Mouse (Mus musculus): ENCODE data around the gene Specc1. TPM values are rescaled to one million over a fixed set of nuclear protein-coding genes. Genes with fewer than 3 reads are reported as not detected.

The Specc1 gene
- total and polyA plus RNA-seq, 3 experiments: 7.3 to 18.6 (median 15.5) TPM

- no peak for DNase-seq (ENCODE audit: extremely low read depth)
- Histone ChIP-seq H3K9me3 (replicated peaks; ENCODE audit: low read length) (no peaks in the 10 kb centered on the region), H3K4me1 (ENCODE audit: control insufficient read depth in 1 of 2, insufficient read depth in 2 of 2) (no peaks in the 10 kb centered on the region), H3K4me2 (ENCODE audit: insufficient read depth, low read depth, poor library complexity, severe bottlenecking) (no peak overlapping the region), H3K27ac (ENCODE audit: insufficient read depth, low read depth) (no peak overlapping the region), H3K79me2 (replicated peaks; ENCODE audit: control insufficient read depth, extremely low read depth, insufficient read depth, poor library complexity, severe bottlenecking) (peaks cover 16% of the 10 kb centered on the region), H3K4me3 (replicated peaks in 1 of 3; ENCODE audit: low read depth in 2 of 3, low read length in 2 of 3, poor library complexity in 1 of 3) (no peak overlapping the region), H3K36me3 (replicated peaks in 1 of 2; ENCODE audit: control insufficient read depth in 1 of 2, insufficient read depth in 1 of 2, low read length in 1 of 2) (peaks cover 49 to 90% of the 10 kb centered on the region in 2 experiments), H3K27me3 (replicated peaks) (no peaks in the 10 kb centered on the region), H3K9ac (ENCODE audit: insufficient read depth, low read depth) (no peak overlapping the region)
- dilution Hi-C loops (cut with MboI; ENCODE audit: extremely low pct_ligation_motif_present, extremely low pct_unique_long_range_greater_than_20kb, low sequenced_read_pairs): no loop called here
- no peak for TF ChIP-seq ETS1 (conservative IDR thresholded peaks at IDR 0.05; ENCODE audit: low read depth, low read length)
- TF ChIP-seq POLR2A (IDR thresholded peaks at IDR 0.05; ENCODE audit: low read depth, low read length): no peak
- no peak for TF ChIP-seq MYC (IDR thresholded peaks at IDR 0.05; ENCODE audit: low read depth, low read length)
- no peak for TF ChIP-seq CHD2 (IDR thresholded peaks at IDR 0.05; ENCODE audit: low read length)
- TF ChIP-seq GABPA (IDR thresholded peaks at IDR 0.05; ENCODE audit: insufficient replicate concordance, low read depth, low read length): no peak
- no peak for TF ChIP-seq USF2 (conservative IDR thresholded peaks at IDR 0.05; ENCODE audit: low read depth, low read length)
- in situ Hi-C loops (cut with MboI; ENCODE audit: low pct_ligation_motif_present, low pct_unique_long_range_greater_than_20kb, low sequenced_read_pairs): no loop called here
These were observed 48.2 kb upstream of the Specc1 start for GRCm38 (mm10) chr11:61908315-61908714.

- no peaks in the 10 kb centered on the region for H3K27me3 ChIP-seq (replicated peaks)
- H3K4me3 ChIP-seq (replicated peaks in 1 of 3; ENCODE audit: low read depth in 2 of 3, low read length in 2 of 3, poor library complexity in 1 of 3): no peak overlapping the region
- no peak overlapping the region for H3K4me2 ChIP-seq (ENCODE audit: insufficient read depth, low read depth, poor library complexity, severe bottlenecking)
- peaks cover 29% of the 10 kb centered on the region for H3K79me2 ChIP-seq (replicated peaks; ENCODE audit: control insufficient read depth, extremely low read depth, insufficient read depth, poor library complexity, severe bottlenecking)
- in situ Hi-C loops (cut with MboI; ENCODE audit: low pct_ligation_motif_present, low pct_unique_long_range_greater_than_20kb, low sequenced_read_pairs) (no loop called here), dilution Hi-C loops (cut with MboI; ENCODE audit: extremely low pct_ligation_motif_present, extremely low pct_unique_long_range_greater_than_20kb, low sequenced_read_pairs) (no loop called here)
- peaks cover 30 to 69% of the 10 kb centered on the region in 2 experiments for H3K36me3 ChIP-seq (replicated peaks in 1 of 2; ENCODE audit: control insufficient read depth in 1 of 2, insufficient read depth in 1 of 2, low read length in 1 of 2)
- DNase-seq (ENCODE audit: extremely low read depth): no peak
- H3K4me1 ChIP-seq (ENCODE audit: control insufficient read depth in 1 of 2, insufficient read depth in 2 of 2): peaks cover 2 to 20% of the 10 kb centered on the region in 2 experiments; a peak in 3 of 4 replicates
- no peak overlapping the region for H3K9ac ChIP-seq (ENCODE audit: insufficient read depth, low read depth)
- H3K9me3 ChIP-seq (replicated peaks; ENCODE audit: low read length): no peaks in the 10 kb centered on the region
- TF ChIP-seq UBTF (IDR thresholded peaks at IDR 0.05; ENCODE audit: low read depth, low read length): no peak
- no peak for TF ChIP-seq USF2 (conservative IDR thresholded peaks at IDR 0.05; ENCODE audit: low read depth, low read length)
- no peak for TF ChIP-seq POLR2AphosphoS2 (IDR thresholded peaks at IDR 0.05; ENCODE audit: low read depth, low read length)
- TF ChIP-seq POLR2A (IDR thresholded peaks at IDR 0.05; ENCODE audit: low read depth, low read length): no peak
- no peak for TF ChIP-seq MAZ (IDR thresholded peaks at IDR 0.05; ENCODE audit: low read depth, low read length)
- TF ChIP-seq PAX5 (IDR thresholded peaks at IDR 0.05; ENCODE audit: low read length): no peak
- TF ChIP-seq TBP (conservative IDR thresholded peaks at IDR 0.05; ENCODE audit: low read depth, low read length): no peak
- TF ChIP-seq RCOR1 (conservative IDR thresholded peaks at IDR 0.05; ENCODE audit: low read depth, low read length): no peak
- TF ChIP-seq MEF2A (IDR thresholded peaks at IDR 0.05; ENCODE audit: borderline replicate concordance, low read depth, low read length): no peak
- no peak for TF ChIP-seq BHLHE40 (IDR thresholded peaks at IDR 0.05; ENCODE audit: low read depth, low read length)
- H3K27ac ChIP-seq (ENCODE audit: insufficient read depth, low read depth): no peak overlapping the region
These were observed 36.9 kb upstream of the Specc1 start for GRCm38 (mm10) chr11:61919702-61920101.

GRCm38 (mm10) chr11:61923309-61923708 lies 33.3 kb upstream of the Specc1 start:
- Histone ChIP-seq H3K79me2 (replicated peaks; ENCODE audit: control insufficient read depth, extremely low read depth, insufficient read depth, poor library complexity, severe bottlenecking) (peaks cover 50% of the 10 kb centered on the region), H3K36me3 (replicated peaks in 1 of 2; ENCODE audit: control insufficient read depth in 1 of 2, insufficient read depth in 1 of 2, low read length in 1 of 2) (peaks cover 16 to 63% of the 10 kb centered on the region in 2 experiments), H3K27ac (ENCODE audit: insufficient read depth, low read depth) (no peak overlapping the region), H3K4me1 (ENCODE audit: control insufficient read depth in 1 of 2, insufficient read depth in 2 of 2) (peaks cover 5 to 43% of the 10 kb centered on the region in 2 experiments; a peak in 3 of 4 replicates), H3K9me3 (replicated peaks; ENCODE audit: low read length) (peaks cover 4% of the 10 kb centered on the region), H3K4me3 (replicated peaks in 1 of 3; ENCODE audit: low read depth in 2 of 3, low read length in 2 of 3, poor library complexity in 1 of 3) (no peak overlapping the region), H3K9ac (ENCODE audit: insufficient read depth, low read depth) (no peak overlapping the region), H3K4me2 (ENCODE audit: insufficient read depth, low read depth, poor library complexity, severe bottlenecking) (no peak overlapping the region), H3K27me3 (replicated peaks) (no peaks in the 10 kb centered on the region)
- dilution Hi-C loops (cut with MboI; ENCODE audit: extremely low pct_ligation_motif_present, extremely low pct_unique_long_range_greater_than_20kb, low sequenced_read_pairs) (no loop called here), in situ Hi-C loops (cut with MboI; ENCODE audit: low pct_ligation_motif_present, low pct_unique_long_range_greater_than_20kb, low sequenced_read_pairs) (no loop called here)
- TF ChIP-seq ZNF384 (IDR thresholded peaks at IDR 0.05; ENCODE audit: low read depth, low read length) (no peak), MXI1 (IDR thresholded peaks at IDR 0.05; ENCODE audit: low read depth, low read length) (no peak), ELF1 (IDR thresholded peaks at IDR 0.05; ENCODE audit: low read depth, low read length) (no peak), MAFK (IDR thresholded peaks at IDR 0.05; ENCODE audit: insufficient replicate concordance, low read length) (no peak), HCFC1 (IDR thresholded peaks at IDR 0.05; ENCODE audit: low read depth, low read length) (no peak), SMC3 (IDR thresholded peaks at IDR 0.05; ENCODE audit: low read depth, low read length) (no peak), TBP (conservative IDR thresholded peaks at IDR 0.05; ENCODE audit: low read depth, low read length) (no peak), CHD2 (IDR thresholded peaks at IDR 0.05; ENCODE audit: low read length) (no peak), TCF12 (IDR thresholded peaks at IDR 0.05; ENCODE audit: low read depth, low read length) (no peak), ZMIZ1 (IDR thresholded peaks at IDR 0.05; ENCODE audit: low read depth, low read length) (no peak), SIN3A (IDR thresholded peaks at IDR 0.05; ENCODE audit: low read length) (no peak), JUND (conservative IDR thresholded peaks at IDR 0.05; ENCODE audit: low read depth, low read length) (no peak), IRF4 (IDR thresholded peaks at IDR 0.05; ENCODE audit: low read depth, low read length) (no peak), MYC (IDR thresholded peaks at IDR 0.05; ENCODE audit: low read depth, low read length) (no peak), NELFE (IDR thresholded peaks at IDR 0.05; ENCODE audit: low read depth, low read length) (no peak), USF2 (conservative IDR thresholded peaks at IDR 0.05; ENCODE audit: low read depth, low read length) (no peak)
- DNase-seq (ENCODE audit: extremely low read depth): no peak

All from CH12.LX (cell line).